Mouse (Mus musculus) gastrocnemius, postnatal 25 days (tissue): ENCODE data around the gene Gm20388. TPM values are rescaled to one million over a fixed set of nuclear protein-coding genes. Genes with fewer than 3 reads are reported as not detected.
A peak's percentile ranks its signal among the peaks of the same experiment; 100 is the strongest.

Source experiments
- DNase-seq: peaks from one replicate; pipeline ENCODE4 v3.0.0; 2022
- total RNA-seq, 2 experiments: library from RNA; stranded (reverse); gene quantifications; 1 replicate in 1 of 2; 2 replicates in 1 of 2; pipeline ENCODE4 v1.2.3; 2021

Gene Gm20388
- total RNA-seq, 2 experiments from 2014 or later = 6.7 TPM; not detected in 1

DNA sequence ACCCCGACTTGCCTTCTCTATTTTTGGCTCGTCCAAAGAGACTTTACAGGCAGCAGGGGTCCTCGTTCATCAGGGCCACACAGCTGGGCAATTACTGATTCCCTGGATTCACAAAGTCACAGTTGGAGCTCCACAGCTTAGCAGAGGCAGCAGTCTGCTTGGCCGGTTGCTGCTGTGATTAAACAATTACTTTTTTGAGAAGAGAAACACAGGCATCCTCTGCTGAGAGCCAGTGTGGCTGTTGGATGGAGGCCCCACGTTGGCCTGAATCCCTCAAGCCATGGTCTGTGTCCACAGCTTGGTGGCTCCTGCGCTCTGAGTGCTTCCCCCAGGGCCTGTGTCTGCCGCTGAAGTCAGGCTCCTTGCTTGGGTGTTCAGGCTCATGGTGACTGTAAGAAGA, 2904.0 kb downstream of the Gm20388 start:
- DNase-seq = no peak

DNA sequence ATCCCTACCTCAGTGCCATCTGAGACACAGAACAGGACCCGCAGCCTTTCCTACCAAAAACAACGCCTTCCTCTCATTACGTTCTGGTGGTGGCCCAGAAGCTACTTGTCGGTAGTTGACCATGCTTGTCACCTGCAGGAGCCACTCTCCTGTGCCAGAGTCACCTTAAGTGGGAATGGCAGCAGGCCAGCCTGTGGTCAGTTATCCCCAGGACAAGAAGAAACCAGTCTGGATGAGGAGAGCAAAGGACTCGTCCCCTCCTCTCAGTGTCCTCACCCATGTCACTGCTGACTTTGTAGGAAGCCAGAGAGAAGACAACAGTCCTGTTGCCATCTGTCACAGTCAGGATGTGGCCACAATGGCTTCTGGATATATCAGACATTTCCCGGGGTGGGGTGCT, 2906.3 kb downstream of the Gm20388 start:
- DNase-seq = no peak

DNA sequence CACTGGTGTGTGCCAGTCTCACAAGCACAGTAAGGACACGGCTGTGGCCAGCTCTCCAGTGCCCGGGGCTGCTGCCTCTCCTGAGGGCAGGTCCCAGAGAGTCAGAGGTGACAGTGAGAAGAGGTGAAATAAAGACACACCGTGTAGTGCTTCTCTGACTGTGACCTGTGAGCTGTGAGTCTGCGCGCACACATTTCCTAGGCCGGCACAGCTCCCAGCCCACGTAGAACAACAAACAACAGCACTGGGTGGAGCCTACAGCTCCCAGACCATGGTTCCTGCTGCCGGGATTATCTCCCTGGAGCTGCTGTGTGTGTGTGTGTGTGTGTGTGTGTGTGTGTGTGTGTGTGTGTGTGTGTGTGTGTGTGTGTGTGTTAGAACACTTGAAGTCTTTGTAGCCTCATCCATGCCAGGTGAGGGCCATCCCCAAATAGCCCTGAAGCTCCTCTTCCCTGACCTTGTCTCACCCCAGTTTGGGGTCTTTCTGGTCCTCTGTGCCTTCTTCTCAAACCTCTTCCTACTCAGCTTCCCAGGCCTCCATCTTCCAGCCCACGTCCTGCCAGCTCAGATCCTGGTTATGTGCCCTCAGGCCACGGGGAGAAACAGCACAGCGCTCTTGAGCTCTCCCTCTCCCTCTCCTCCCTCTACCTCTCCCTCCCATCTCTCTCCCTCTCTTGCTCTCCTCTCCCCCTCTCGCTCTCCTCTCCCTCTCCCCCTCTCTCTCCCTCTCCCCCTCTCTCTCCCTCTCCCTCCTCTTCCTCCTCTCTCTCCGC, 2907.3 kb downstream of the Gm20388 start:
- DNase-seq = no peak

DNA sequence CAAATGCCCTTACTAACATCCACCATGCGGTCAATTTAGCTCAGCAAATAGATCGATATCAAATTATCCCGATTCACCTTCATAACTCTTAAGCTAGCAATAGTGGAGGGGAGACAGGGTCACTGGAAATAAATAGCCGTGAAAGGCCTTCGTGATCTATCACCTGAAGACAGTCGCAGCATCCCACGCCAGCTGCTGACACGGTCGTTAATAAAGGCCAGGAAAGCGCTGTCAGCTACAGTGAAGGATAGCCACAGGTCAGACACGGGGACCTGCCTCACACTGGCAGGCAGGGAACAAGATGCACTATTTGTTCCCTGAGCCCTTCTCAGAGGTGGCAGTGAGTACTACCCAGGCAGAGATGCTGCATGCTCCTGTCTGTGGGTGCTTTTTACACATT, 2909.1 kb downstream of the Gm20388 start:
- no peak for DNase-seq

DNA sequence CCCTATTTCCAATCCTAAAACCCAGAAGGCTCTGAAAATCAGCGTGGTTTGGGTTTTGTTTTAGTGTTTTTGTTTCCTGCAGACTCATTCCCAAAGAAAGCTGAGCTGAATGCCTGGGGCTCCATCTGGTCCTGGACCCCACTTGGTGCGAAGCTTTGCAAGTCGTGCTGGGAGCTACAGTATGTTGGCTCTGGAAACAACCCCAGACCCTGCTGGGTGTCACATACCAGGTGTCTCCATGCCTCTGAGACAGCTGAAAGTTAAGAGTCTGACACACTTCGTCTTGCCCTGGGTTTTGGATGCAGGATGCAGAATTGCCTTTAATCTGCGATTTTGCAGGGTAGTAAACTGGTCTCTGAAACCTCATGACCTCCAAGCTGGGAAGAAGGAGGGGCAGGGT, 2913.9 kb downstream of the Gm20388 start:
- DNase-seq = no peak

DNA sequence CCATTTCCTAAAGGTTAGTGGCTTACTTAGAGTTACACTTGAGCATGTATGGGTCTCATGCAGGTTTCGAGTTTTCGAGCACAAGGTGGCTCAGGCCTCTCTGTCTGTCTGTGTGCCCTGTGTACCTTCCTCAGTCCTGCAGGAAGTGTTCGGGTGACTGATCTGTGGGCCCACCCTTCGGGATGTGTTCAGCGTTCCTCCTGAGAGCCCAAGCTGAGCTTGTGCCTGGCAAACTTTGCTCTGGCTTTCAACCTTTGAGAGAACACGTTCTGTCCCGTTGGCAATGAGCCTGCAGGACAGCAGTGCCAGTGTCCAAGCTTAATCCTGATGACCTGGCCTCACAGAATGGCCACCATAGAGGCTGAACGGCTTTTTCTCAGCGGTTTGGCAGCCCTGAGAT, 2914.3 kb downstream of the Gm20388 start:
- DNase-seq = no peak

DNA sequence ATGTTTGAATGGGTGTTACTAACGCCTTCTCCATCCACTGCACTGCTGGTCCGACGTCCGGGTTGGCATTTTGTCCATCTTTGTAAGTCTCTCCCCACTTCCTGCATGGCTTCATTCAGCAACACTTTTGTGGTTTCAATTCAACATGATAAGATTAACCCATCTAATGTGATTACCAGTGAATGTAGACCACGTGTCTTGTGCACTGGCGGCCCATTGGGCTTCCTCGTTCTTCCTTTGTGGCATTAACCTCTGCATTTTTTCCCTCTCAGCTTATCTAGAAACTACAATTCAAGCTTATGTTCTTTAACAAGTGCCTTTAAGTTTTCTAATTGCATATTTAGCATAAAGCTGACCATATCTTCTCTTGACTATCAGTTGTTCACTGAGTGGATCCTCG, 2914.8 kb downstream of the Gm20388 start:
- DNase-seq = no peak

DNA sequence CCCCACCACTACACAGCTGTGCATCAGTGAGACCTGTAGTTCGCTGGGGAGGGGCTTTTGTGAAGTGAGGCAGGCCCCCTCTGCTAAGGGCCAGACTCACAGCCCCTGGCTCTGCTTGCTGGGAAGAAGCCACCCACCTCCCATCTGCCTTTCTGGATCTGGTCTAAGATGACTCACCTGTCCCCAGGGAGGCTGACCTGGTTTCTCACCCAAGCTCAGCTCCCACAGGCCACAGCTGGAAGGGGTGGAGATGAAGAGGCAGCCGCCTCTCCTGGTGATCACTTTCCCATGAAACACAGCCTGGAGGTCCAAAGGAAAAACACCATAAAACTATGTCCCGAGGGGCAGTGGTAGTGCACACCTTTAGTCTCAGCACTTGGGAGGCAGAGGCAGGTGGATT, 2918.8 kb downstream of the Gm20388 start:
- DNase-seq = no peak

DNA sequence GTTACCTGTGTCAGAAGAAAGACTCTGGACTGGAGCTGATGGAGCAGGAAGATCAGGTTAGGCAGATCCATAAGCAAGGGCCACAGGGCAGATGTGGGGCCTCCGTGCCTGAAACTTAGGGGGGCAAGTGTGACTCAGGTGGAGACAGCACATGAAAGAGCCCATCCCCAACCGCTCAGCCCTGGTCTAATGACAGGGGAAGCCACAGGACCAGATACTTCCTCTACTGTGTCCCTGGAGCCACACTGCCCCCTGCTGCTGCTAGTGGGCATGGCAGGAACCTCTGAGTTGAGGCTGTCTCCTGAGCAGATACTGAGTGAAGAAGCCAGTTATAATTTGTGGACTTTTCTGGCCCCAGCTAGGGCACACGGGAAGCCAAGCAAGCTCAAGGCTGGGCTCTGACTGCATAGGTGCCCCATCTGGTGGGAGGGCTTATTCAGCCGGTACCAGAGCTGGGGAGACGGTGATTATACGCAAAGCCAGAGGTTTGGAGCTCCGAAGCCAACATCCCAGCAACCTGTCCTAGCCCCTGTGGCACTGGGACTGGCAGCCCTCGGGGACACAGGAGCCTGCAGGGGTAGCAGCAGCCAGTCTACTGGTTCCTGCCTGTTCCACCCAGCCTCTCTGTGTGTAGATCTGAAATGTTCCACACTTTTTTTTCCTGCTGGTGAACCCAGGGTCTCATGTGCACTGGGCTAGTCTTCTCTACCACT, 2919.9 kb downstream of the Gm20388 start:
- DNase-seq = peak; percentile 74

DNA sequence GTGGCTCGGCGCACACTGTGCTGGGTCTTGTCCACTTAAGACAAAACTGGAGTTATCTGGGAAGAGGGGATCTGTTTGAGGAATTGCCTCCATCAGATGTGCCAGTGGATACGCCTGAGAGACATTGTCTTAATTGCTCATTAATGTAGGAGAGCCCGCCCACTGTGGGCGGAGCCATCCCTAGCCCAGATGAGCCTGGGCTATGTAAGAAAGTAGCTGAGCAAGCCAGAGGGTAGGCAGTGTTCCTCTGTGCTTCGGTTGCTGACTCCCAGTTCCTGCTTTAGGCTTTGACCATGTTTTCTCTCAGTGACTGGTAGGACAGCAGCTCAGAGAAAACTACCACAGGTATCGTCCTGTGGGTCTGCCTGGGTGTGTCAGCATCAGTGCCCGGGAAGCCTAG, 2923.8 kb downstream of the Gm20388 start:
- DNase-seq = no peak

DNA sequence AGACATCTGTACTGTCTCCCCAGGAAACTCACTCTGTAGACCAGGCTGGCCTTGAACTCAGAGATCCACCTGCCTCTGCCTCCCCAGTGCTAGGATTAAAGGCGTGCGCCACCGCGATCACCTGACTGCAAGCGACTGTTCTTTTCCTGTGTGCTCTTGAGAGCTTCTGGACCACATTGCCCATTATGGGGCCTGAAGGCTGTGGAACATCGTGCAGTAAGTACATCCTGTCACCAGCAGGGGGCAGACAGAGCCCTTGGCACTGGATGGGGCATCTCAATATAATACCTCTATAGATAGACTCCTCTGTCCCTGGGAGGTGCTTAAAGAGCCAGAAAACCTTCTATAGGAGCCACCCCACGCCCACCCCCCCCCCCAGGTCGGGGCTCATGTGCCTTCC, 2924.3 kb downstream of the Gm20388 start:
- peak; percentile 47 for DNase-seq

DNA sequence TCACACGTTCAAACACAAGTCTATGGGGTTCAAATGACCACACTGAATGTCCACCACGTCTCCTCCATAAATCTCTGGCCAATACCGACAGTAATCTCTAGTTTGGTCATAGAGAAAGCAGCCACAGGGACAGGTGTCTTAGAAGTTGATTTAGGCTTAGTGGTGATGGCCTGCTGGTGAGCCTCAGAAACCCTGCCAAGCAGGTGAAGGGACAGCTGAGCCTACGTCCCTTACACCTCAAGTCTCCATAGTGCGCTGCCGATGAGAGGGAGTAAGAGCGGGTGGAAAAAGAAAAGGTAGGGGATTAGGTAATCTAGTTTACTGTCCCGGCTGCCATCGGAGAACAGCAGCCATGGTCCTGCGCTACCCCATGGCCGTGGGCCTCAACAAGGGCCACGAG, 2925.6 kb downstream of the Gm20388 start:
- no peak for DNase-seq

DNA sequence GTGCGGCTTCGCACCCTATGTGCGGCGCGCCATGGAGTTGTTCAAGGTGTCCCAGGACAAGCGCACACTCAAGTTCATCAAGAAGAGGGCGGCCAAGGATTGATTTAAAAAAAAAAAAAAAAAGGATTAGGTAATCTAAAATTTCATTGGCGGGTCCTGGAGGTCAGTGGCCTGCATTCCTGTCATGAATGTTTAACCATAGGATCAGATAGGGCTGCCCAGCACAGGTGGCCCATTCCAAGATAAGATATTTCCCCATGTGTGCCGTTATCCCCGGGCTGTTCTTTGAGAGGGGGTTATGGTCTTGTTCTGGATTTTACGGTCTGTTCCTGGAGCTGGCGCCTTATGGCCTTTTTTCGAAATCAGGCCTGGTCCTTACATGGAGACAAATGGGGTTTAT, 2926.1 kb downstream of the Gm20388 start:
- no peak for DNase-seq

DNA sequence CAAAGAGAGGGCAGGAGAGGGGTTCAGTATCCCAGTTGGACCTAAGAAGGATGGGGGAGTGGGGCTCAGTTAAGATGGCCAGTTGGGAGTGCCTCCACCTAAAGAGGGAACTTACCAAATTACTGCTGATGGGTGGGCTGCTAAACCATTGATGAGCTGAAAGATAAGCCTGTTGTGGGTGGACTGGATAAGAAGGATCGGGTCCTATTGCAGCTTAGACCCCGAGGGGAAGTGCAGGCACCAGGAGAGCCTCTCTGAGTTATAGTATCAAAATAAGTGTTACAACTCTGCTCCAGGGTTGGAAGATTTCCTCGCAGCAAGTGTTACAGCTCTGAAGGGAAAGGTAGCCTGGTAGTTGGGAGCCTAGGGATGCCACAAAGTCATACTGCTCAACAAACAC, 2933.5 kb downstream of the Gm20388 start:
- no peak for DNase-seq

DNA sequence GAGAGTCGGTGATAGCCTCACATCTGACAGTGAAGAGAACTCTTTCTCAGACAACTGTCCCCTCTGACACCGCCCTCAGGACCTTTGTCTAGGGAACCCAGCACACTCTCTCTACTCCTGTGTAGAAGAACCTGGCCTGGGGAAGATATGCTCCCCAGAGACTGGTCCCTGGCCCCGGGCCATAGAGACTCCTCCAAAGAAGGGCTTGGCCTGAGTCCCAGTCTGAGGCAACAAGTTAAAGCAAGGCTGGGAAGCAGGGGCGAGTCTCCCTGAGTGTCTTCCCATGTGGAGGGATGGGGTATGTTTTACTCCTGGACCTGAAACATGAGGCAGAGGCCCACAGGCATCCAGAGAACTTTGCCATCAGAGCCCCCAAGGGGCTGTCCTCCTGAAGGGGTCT, 2935.0 kb downstream of the Gm20388 start:
- DNase-seq = no peak

DNA sequence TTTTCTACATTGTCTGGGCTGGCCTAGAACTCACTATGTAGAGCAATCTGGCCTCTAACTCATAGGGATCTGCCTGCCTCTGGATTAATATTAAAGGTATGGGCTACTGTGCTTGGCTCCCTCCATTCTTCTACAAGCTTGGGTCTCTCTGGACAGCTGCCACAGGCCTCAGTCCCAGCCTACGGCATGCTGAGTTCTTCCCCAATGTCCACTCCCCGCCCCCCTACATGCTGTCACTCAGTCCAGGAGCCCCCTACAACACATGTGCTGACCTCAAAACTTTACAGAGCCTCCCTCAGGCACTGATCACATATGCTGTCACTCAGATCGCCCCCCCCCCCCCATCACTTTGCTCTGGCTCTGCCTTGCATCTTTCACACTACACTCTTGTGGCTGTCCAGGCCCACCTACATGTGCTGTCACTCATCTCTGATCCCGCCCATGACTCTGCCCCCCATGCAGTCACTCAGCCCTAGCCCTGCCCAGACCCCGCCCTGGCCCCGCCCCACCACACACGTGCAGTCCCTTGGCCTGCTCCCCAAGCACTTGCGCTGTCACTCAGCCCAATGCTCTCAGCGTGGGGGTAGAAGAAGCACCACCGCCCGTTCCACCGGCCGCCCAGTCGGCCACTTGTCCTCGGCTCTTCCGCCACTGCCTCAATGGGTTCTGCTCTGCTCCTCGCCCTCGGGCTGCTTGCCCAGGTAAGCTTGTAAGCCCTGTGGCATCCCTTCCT, 2937.4 kb downstream of the Gm20388 start, which contains the start of gene Cdh15:
TSS of gene Cdh15 (plus strand) at position 138 of the 733 bp plus-strand sequence.
- DNase-seq = peak; percentile 82

DNA sequence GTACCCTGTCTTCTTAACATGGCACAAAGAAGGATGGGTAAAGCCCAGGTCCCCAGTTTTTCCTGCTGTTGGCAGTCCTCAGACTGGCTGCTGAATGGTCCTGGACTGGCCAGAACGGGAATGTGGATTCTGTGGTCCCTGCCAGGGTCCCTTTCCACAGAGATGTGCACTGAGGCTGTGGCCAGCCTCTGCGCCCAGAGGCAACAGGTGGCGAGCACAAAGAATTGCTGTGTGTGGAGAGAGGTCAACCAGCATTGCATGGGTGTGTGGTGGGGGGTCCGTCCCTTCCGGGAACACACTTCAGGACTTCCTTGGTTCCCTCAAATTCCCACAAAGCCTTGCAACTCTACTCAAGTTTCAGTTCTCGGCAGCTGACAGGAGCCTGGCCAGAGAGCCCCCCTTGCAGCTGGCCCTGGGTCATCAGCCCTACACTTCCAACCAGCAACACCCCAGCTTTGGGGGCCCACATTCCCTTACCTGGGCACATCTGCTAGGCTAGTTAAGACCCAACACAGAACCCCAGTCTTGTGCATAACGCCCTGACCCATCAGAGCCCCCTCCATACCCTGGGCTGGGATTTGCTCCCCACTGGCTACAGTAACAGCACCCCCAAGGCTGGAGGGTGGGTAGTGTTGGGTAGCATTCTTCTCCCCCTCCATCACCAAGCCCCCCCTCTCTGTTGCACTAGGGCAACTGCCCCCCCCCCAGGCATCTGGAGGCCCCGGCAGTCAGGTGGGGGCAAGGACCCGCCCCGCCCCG, 2938.7 kb downstream of the Gm20388 start:
- peak; percentile 28 for DNase-seq

DNA sequence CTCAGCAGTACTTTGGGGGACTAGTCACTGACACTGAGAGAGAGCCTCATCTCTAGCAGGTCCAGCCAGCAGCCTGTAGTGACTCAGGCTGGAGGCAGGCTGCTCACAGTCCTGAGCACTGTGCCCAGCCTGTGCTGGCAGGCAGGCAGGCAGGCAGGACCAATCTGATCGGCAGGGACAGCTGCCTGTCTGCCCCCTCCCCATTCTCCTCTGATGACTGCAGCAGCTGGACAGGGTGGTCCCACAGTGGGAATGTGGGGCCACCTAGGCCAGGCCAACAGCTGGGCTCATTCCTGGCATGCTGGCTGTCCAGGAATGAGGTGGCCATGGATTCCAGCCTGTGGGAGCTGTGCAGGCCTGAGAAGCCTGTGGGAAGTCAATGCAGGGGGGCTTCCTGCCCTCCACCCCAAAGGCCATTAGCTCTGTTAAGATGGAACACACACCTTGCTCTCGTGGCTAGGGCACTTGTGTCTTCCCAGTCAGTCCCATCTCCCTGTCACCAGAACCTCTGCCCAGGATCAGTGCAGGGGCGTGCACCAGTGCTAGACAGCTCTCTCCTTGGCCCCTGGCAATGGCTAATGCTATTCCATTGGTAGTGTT, 2940.1 kb downstream of the Gm20388 start:
- DNase-seq = peak; percentile 51

DNA sequence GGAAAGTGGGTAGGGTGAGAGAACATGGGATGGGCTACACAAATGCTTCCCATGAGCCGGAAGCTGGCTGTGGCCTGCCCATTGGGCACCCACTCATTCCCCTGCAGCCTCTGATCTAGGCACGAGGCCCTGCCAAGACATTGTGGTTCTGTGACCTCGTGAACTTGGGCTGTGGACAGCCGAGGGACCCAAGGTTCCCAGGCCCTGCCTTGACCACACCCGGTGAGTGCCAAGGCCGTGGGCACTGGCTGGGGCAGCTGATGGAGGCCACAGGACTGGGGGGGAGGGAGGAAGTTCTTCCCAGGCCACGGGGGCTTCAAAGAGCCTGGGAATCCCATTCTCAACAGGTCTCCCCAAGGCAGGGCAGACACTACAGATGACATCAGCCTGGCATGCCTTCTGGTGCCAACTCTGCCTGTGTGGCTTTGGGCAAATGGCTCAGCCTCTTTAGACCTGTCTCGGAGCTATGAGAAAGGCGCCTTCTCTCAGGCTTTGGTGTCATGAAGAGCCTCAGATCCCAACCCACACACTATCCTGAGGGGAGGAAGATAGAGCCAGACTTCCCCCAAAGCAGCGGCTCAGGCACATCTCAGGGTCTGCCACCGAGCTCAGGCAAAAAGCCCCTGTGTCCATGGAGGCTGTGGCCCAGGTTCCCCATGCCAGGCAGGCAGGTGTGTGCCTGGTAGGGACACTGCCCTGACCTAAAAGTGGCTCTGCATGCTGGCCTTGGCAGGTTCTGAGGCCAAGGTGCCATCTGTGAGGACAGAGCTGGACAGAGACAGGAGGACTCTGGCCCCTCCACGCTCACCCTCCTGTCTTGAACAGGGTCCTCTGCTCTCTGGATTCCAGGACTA, 2941.3 kb downstream of the Gm20388 start:
- peak; percentile 30 for DNase-seq

DNA sequence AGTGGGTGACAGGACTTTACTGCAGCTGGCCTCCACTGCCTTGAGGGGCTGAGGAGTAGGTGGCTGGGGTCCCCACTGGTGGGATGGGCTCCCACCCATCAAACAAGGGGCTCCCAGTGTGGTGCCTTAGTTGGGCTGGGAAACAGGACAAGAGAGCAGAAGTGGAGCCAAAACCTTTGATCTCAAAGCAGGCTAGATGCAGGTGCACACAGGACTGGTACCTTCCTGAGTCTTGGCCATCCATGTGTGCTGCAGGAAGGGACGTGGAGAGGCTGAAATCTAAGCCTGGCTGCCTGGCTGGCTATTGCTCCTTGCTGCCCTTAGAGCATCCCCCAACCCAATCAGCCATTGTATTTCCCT, 2941.9 kb downstream of the Gm20388 start:
- no peak for DNase-seq

DNA sequence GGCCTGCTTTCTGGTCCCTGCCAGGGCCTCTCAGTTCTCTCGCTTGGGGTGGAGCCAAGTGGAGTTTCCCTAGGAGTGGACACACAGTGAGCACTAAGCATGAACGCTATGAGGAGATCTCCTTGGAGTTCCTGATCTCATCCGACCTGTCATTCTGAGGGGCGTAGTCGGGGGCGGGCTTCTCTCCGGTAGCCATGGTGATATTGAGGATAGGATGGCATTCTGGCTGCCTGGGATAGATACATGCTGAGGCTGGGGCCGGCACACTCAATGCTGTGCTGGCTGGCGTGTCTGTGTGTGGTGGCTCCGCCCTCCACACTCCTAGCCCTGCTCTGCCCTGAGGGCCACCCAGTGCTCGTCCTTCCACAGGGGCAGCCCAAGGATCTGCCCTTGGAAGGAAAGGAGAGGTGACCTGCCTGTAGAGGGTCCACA, 2942.7 kb downstream of the Gm20388 start:
- peak; percentile 39 for DNase-seq
